Mouse (Mus musculus) thymus, adult 2 months (tissue): ENCODE data around the gene Tmem131l. TPM values are rescaled to one million over a fixed set of nuclear protein-coding genes. Genes with fewer than 3 reads are reported as not detected.

ENCODE experiments used
- DNase-seq: peaks from one replicate; pipeline ENCODE4 v3.0.0; 2021
- H3K27ac ChIP-seq: fragments of 200-500 bp; 2 replicates; pipeline ENCODE4 v1.5.1; 2012; ENCODE audit warnings: low read length, control low read depth; ENCODE audit not compliant: control insufficient read depth, insufficient read depth
- H3K27me3 ChIP-seq: fragments of 200-500 bp; 2 replicates; pipeline ENCODE4 v1.6.1; 2012; ENCODE audit warnings: mild to moderate bottlenecking, low read length, moderate library complexity, mixed read lengths; ENCODE audit not compliant: control insufficient read depth, insufficient read depth
- H3K36me3 ChIP-seq: fragments of 200-500 bp; 2 replicates; pipeline ENCODE4 v1.6.1; 2012; ENCODE audit warnings: mild to moderate bottlenecking, low read length, moderate library complexity; ENCODE audit not compliant: control insufficient read depth, insufficient read depth
- H3K4me1 ChIP-seq: fragments of 200-500 bp; replicated peaks from 2 replicates; pipeline ENCODE4 v1.6.1; 2012; ENCODE audit warnings: low read length; ENCODE audit not compliant: control insufficient read depth, insufficient read depth
- H3K4me3 ChIP-seq: fragments of 200-500 bp; 2 replicates; pipeline ENCODE4 v1.5.1; 2012; ENCODE audit warnings: mild to moderate bottlenecking, low read length, control low read depth, moderate library complexity; ENCODE audit not compliant: control insufficient read depth, insufficient read depth
- CTCF ChIP-seq: fragments of 200-500 bp; IDR thresholded peaks from 2 replicates; pipeline ENCODE4 v1.5.1; 2012; ENCODE audit warnings: mild to moderate bottlenecking, control low read depth, low read length, moderate library complexity, borderline replicate concordance; ENCODE audit not compliant: control insufficient read depth, poor library complexity, insufficient read depth; ENCODE audit errors: extremely low read depth
- POLR2A ChIP-seq: fragments of 200-500 bp; IDR thresholded peaks from 2 replicates; pipeline ENCODE4 v1.6.1; 2012; ENCODE audit warnings: mild to moderate bottlenecking, low read length, control low read depth, moderate library complexity; ENCODE audit not compliant: control insufficient read depth, poor library complexity, insufficient read depth; ENCODE audit errors: extremely low read depth
- WGBS: fragments of 180-500 bp; shearing (Covaris S2); methylation state at CpG from one replicate; pipeline ENCODE4 v1.1.7; 2018; 5-methylcytosine and 5-hydroxymethylcytosine counted together
- polyA plus RNA-seq: library from polyadenylated mRNA; depleted of rRNA; stranded (reverse); fragments of >200 nt; gene quantifications from 2 replicates; pipeline ENCODE4 v1.2.3, GENCODE M21; 2012; rRNA removed

Tmem131l gene
- 178 and 201 TPM in 2 replicates for polyA plus RNA-seq

GRCm38 (mm10) chr3:84039646-84040475, at the start of gene Tmem131l:
Tmem131l (minus strand) TSS chr3:84040175.
- no peaks in the 10 kb centered on the region for H3K27me3 ChIP-seq
- TF ChIP-seq POLR2A (peak; percentile 96), CTCF (0 out of 2 replicates have a peak, but pooled peaks have one; percentile 11)
- DNase-seq = peak; percentile 78
- H3K36me3 ChIP-seq = no peaks in the 10 kb centered on the region
- H3K4me1 ChIP-seq = peaks cover 21% of the 10 kb centered on the region
- peak within 1 kb of the TSS; percentile 90 for H3K4me3 ChIP-seq
- WGBS = under 1% methylated on average over 100 of the region's 100 CpGs
- peak within 1 kb of the TSS; percentile 88 for H3K27ac ChIP-seq

- 98% methylated on average over 2 of the region's 2 CpGs for WGBS
- Histone ChIP-seq H3K4me1 (no peaks in the 10 kb centered on the region), H3K27ac (no peak overlapping the region), H3K4me3 (no peak overlapping the region), H3K36me3 (no peaks in the 10 kb centered on the region), H3K27me3 (no peaks in the 10 kb centered on the region)
- TF ChIP-seq POLR2A = no peak
- no peak for TF ChIP-seq CTCF
- no peak for DNase-seq
Measured at GRCm38 (mm10) chr3:84086921-84087320, 46.9 kb upstream of the Tmem131l start.

GRCm38 (mm10) chr3:84086337-84086736, 46.4 kb upstream of the Tmem131l start:
- TF ChIP-seq CTCF = no peak
- no peak for TF ChIP-seq POLR2A
- H3K27ac ChIP-seq = no peak overlapping the region
- no peak overlapping the region for H3K4me3 ChIP-seq
- H3K27me3 ChIP-seq = no peaks in the 10 kb centered on the region
- no peaks in the 10 kb centered on the region for H3K4me1 ChIP-seq
- 96% methylated on average over 7 of the region's 7 CpGs for WGBS
- no peak for DNase-seq
- H3K36me3 ChIP-seq = no peaks in the 10 kb centered on the region

- H3K36me3 ChIP-seq = no peaks in the 10 kb centered on the region
- no peak for DNase-seq
- no peaks in the 10 kb centered on the region for H3K27me3 ChIP-seq
- no peak overlapping the region for H3K4me3 ChIP-seq
- H3K4me1 ChIP-seq = no peaks in the 10 kb centered on the region
- TF ChIP-seq POLR2A (no peak), CTCF (no peak)
- 95% methylated on average over 9 of the region's 9 CpGs for WGBS
- no peak overlapping the region for H3K27ac ChIP-seq
Measured at GRCm38 (mm10) chr3:84085429-84085828, 45.5 kb upstream of the Tmem131l start.

GRCm38 (mm10) chr3:84081208-84081722, 41.3 kb upstream of the Tmem131l start:
- DNase-seq = no peak
- Histone ChIP-seq H3K4me3 (no peak overlapping the region), H3K4me1 (no peaks in the 10 kb centered on the region), H3K27ac (no peak overlapping the region), H3K27me3 (no peaks in the 10 kb centered on the region), H3K36me3 (no peaks in the 10 kb centered on the region)
- no peak for TF ChIP-seq CTCF
- no peak for TF ChIP-seq POLR2A
- WGBS = 94% methylated on average over 4 of the region's 4 CpGs

- H3K27ac ChIP-seq = no peak overlapping the region
- no peaks in the 10 kb centered on the region for H3K4me1 ChIP-seq
- H3K36me3 ChIP-seq = no peaks in the 10 kb centered on the region
- no peak overlapping the region for H3K4me3 ChIP-seq
- no peaks in the 10 kb centered on the region for H3K27me3 ChIP-seq
- TF ChIP-seq POLR2A (no peak), CTCF (no peak)
- WGBS = 98% methylated on average over 7 of the region's 7 CpGs
- no peak for DNase-seq
Measured at GRCm38 (mm10) chr3:84080074-84080473, 40.1 kb upstream of the Tmem131l start.
